Mouse (Mus musculus) G1E (cell line): ENCODE measurements at regions not wholly inside any gene's neighbourhood (a gene's known extent, or its start where the extent isn't known, plus 50 kb on each side); places are given as distances from the start of the nearest gene placed in this dataset.

Source experiments
- CTCF ChIP-seq: IDR thresholded peaks from 2 replicates; pipeline ENCODE4 v1.5.1; 2012; ENCODE audit warnings: low read depth, low read length, inconsistent platforms, mixed read lengths
- POLR2AphosphoS5 ChIP-seq: IDR thresholded peaks from 2 replicates; pipeline ENCODE4 v1.6.1; 2012; ENCODE audit warnings: low read depth, low read length, inconsistent platforms; ENCODE audit not compliant: insufficient replicate concordance

DNA sequence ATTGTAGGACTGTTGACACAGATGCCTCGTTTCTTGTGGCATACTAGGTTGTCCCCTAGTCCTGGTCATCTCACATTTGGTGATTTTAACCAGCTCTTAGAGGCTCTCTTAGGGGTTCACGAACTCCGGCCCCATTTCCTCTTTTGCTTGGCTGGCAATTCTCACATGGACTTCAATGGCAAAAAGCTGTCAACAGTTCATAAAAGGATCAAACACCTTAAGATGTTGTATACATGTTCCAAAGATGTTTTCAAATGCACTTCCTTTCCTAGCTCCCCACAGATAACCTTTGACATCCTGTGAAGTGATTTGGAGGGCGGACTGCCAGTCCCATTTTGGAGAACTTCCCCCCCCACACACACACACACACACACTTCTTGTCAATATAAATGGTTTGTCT lies 153.7 kb upstream of the Rpl34 start:
- TF ChIP-seq CTCF (no peak), POLR2AphosphoS5 (no peak)
